Mouse (Mus musculus): Measurements from ENCODE around the gene Cit. TPM values are rescaled to one million over a fixed set of nuclear protein-coding genes. Genes with fewer than 3 reads are reported as not detected.

The Cit gene
- polyA plus RNA-seq, 1 experiment from 2014 or later: 30.4 TPM

GRCm38 (mm10) chr5:115850250-115851028, 5.4 kb downstream of the Cit start:
- H3K9me3 ChIP-seq (ENCODE audit: low read length): no peaks in the 10 kb centered on the region
- 67% methylated on average over 17 of the region's 17 CpGs for WGBS
- no peak for ATAC-seq (ENCODE audit: low FRiP score, low TSS enrichment)
- peaks cover 34% of the 10 kb centered on the region for H3K36me3 ChIP-seq (ENCODE audit: insufficient read depth, low read length)
- H3K4me1 ChIP-seq (ENCODE audit: insufficient read depth, low read length): peaks cover 17% of the 10 kb centered on the region
- H3K27ac ChIP-seq (ENCODE audit: low read length): no peak overlapping the region
- H3K27me3 ChIP-seq (ENCODE audit: insufficient read depth, low read length): no peaks in the 10 kb centered on the region
- H3K9ac ChIP-seq (replicated peaks; ENCODE audit: low read length): no peak overlapping the region
- H3K4me2 ChIP-seq (replicated peaks; ENCODE audit: low read depth, low read length): no peak overlapping the region
- no peak overlapping the region for H3K4me3 ChIP-seq (ENCODE audit: low read length)

- no peaks in the 10 kb centered on the region for H3K9me3 ChIP-seq (ENCODE audit: low read length)
- peaks cover 34% of the 10 kb centered on the region for H3K36me3 ChIP-seq (ENCODE audit: insufficient read depth, low read length)
- 75% methylated on average over 13 of the region's 13 CpGs for WGBS
- peaks cover 12% of the 10 kb centered on the region for H3K4me1 ChIP-seq (ENCODE audit: insufficient read depth, low read length)
- no peak overlapping the region for H3K9ac ChIP-seq (replicated peaks; ENCODE audit: low read length)
- ATAC-seq (ENCODE audit: low FRiP score, low TSS enrichment): no peak
- no peak overlapping the region for H3K27ac ChIP-seq (ENCODE audit: low read length)
- no peak overlapping the region for H3K4me3 ChIP-seq (ENCODE audit: low read length)
- H3K4me2 ChIP-seq (replicated peaks; ENCODE audit: low read depth, low read length): no peak overlapping the region
- H3K27me3 ChIP-seq (ENCODE audit: insufficient read depth, low read length): no peaks in the 10 kb centered on the region
These were observed 5.9 kb downstream of the Cit start for GRCm38 (mm10) chr5:115851029-115851365.

GRCm38 (mm10) chr5:115852431-115852830, 7.4 kb downstream of the Cit start:
- no peak for ATAC-seq (ENCODE audit: low FRiP score, low TSS enrichment)
- no peak overlapping the region for H3K9ac ChIP-seq (replicated peaks; ENCODE audit: low read length)
- no peaks in the 10 kb centered on the region for H3K9me3 ChIP-seq (ENCODE audit: low read length)
- no peak overlapping the region for H3K4me3 ChIP-seq (ENCODE audit: low read length)
- no peaks in the 10 kb centered on the region for H3K27me3 ChIP-seq (ENCODE audit: insufficient read depth, low read length)
- peaks cover 43% of the 10 kb centered on the region for H3K36me3 ChIP-seq (ENCODE audit: insufficient read depth, low read length)
- peaks cover 7% of the 10 kb centered on the region; the same call in 1 of the 2 replicates for H3K4me1 ChIP-seq (ENCODE audit: insufficient read depth, low read length)
- WGBS: 89% methylated on average over 4 of the region's 4 CpGs
- H3K4me2 ChIP-seq (replicated peaks; ENCODE audit: low read depth, low read length): no peak overlapping the region
- H3K27ac ChIP-seq (ENCODE audit: low read length): no peak overlapping the region

DNA sequence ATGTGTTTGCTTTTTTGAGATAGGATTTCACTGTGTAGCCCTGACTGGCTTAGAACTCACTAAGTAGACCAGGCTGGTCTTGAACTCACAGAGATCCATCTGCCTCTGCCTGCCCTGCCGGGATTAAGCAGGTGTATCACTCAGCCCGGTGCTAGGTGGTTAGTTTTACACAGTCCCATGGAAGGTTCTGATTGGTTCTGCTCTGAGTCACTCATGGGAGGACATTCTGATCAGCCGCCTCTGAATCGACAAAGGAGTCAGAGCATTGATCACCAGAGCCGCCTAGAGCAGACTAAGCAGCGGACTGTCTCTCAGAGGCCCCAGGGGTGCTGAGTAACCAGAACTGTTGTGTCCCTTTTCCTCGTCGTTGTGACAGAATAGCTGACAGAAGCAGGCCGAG, 8.6 kb downstream of the Cit start:
- no peak for ATAC-seq (ENCODE audit: low FRiP score, low TSS enrichment)
- Histone ChIP-seq H3K36me3 (ENCODE audit: insufficient read depth, low read length) (peaks cover 41% of the 10 kb centered on the region), H3K4me1 (ENCODE audit: insufficient read depth, low read length) (peaks cover 13% of the 10 kb centered on the region; the same call in 1 of the 2 replicates), H3K27ac (ENCODE audit: low read length) (no peak overlapping the region), H3K4me3 (ENCODE audit: low read length) (no peak overlapping the region), H3K9ac (replicated peaks; ENCODE audit: low read length) (no peak overlapping the region), H3K4me2 (replicated peaks; ENCODE audit: low read depth, low read length) (no peak overlapping the region), H3K27me3 (ENCODE audit: insufficient read depth, low read length) (no peaks in the 10 kb centered on the region), H3K9me3 (ENCODE audit: low read length) (no peaks in the 10 kb centered on the region)
- 91% methylated on average over 9 of the region's 9 CpGs for WGBS

DNA sequence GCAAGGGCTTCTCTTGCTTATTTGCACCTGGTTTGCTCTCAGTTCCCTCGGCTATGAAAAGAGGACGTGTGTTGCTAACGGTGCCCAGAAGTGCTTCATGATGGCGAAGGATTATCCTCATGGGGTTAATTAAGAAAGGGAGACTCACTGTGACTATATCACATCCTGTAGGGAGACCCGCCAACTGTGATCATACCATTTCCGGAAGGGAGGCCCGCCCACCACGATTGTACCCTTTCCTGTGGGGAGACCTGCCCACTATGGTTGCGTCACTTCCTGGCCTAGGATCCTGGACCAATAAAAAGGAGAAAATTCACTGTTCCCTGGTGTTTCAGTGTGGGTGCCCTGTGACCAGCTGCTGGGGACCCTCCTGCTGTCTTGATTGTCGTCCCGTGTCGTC, 9.3 kb downstream of the Cit start:
- 78% methylated on average over 12 of the region's 12 CpGs for WGBS
- Histone ChIP-seq H3K4me1 (ENCODE audit: insufficient read depth, low read length) (peaks cover 15% of the 10 kb centered on the region; the same call in 1 of the 2 replicates), H3K27me3 (ENCODE audit: insufficient read depth, low read length) (no peaks in the 10 kb centered on the region), H3K9ac (replicated peaks; ENCODE audit: low read length) (no peak overlapping the region), H3K36me3 (ENCODE audit: insufficient read depth, low read length) (peaks cover 36% of the 10 kb centered on the region), H3K9me3 (ENCODE audit: low read length) (no peaks in the 10 kb centered on the region), H3K27ac (ENCODE audit: low read length) (no peak overlapping the region), H3K4me2 (replicated peaks; ENCODE audit: low read depth, low read length) (no peak overlapping the region), H3K4me3 (ENCODE audit: low read length) (no peak overlapping the region)
- ATAC-seq (ENCODE audit: low FRiP score, low TSS enrichment): no peak

- WGBS: 46% methylated on average over 6 of the region's 6 CpGs
- Histone ChIP-seq H3K36me3 (ENCODE audit: insufficient read depth, low read length) (peaks cover 45% of the 10 kb centered on the region), H3K4me2 (replicated peaks; ENCODE audit: low read depth, low read length) (no peak overlapping the region), H3K9me3 (ENCODE audit: low read length) (no peaks in the 10 kb centered on the region), H3K4me3 (ENCODE audit: low read length) (no peak overlapping the region), H3K27ac (ENCODE audit: low read length) (peak overlapping the region; percentile 56; the same call in 1 of the 2 replicates), H3K27me3 (ENCODE audit: insufficient read depth, low read length) (no peaks in the 10 kb centered on the region), H3K4me1 (ENCODE audit: insufficient read depth, low read length) (0 out of 2 replicates have a peak, but pooled peaks cover 7% of the 10 kb centered on the region), H3K9ac (replicated peaks; ENCODE audit: low read length) (no peak overlapping the region)
- 0 out of 2 replicates have a peak, but pooled peaks have one; percentile 17 for ATAC-seq (ENCODE audit: low FRiP score, low TSS enrichment)
These were observed 13.6 kb downstream of the Cit start for GRCm38 (mm10) chr5:115858652-115859051.

DNA sequence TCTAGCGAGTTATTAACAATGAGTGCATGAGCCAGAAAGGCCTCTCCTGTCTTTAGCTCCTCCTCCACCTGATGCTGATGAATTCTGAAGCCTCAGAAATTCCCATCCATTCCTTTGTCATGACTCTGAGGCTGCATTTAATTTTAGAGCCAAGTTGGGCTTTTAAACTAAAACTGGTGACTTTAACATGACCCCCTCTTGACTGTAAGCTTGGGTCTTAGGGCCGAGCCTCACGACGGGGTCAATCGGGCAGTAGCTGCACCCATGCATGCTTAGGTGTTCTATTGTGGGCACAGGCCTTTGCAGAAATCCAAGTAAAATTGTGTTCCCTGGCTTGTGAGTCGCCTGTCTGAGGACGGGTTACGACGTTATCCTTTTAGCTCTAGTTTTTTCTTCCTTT, 14.4 kb downstream of the Cit start:
- WGBS: 83% methylated on average over 9 of the region's 9 CpGs
- Histone ChIP-seq H3K9ac (replicated peaks; ENCODE audit: low read length) (no peak overlapping the region), H3K36me3 (ENCODE audit: insufficient read depth, low read length) (peaks cover 46% of the 10 kb centered on the region)

GRCm38 (mm10) chr5:115861991-115862390, 16.9 kb downstream of the Cit start:
- Histone ChIP-seq H3K4me1 (ENCODE audit: insufficient read depth, low read length) (0 out of 2 replicates have a peak, but pooled peaks cover 7% of the 10 kb centered on the region), H3K9ac (replicated peaks; ENCODE audit: low read length) (no peak overlapping the region), H3K27me3 (ENCODE audit: insufficient read depth, low read length) (no peaks in the 10 kb centered on the region), H3K4me2 (replicated peaks; ENCODE audit: low read depth, low read length) (no peak overlapping the region), H3K4me3 (ENCODE audit: low read length) (no peak overlapping the region), H3K9me3 (ENCODE audit: low read length) (no peaks in the 10 kb centered on the region), H3K36me3 (ENCODE audit: insufficient read depth, low read length) (peaks cover 47% of the 10 kb centered on the region), H3K27ac (ENCODE audit: low read length) (no peak overlapping the region)
- 91% methylated on average over 10 of the region's 10 CpGs for whole genome bisulfite sequencing
- no peak for ATAC-seq (ENCODE audit: low FRiP score, low TSS enrichment)

More for the DNA sequence above, 14.4 kb downstream of the Cit start:
- H3K4me3 ChIP-seq (ENCODE audit: low read length): no peak overlapping the region
- 0 out of 2 replicates have a peak, but pooled peaks cover 7% of the 10 kb centered on the region for H3K4me1 ChIP-seq (ENCODE audit: insufficient read depth, low read length)
- no peak for ATAC-seq (ENCODE audit: low FRiP score, low TSS enrichment)
- H3K9me3 ChIP-seq (ENCODE audit: low read length): no peaks in the 10 kb centered on the region
- no peaks in the 10 kb centered on the region for H3K27me3 ChIP-seq (ENCODE audit: insufficient read depth, low read length)
- H3K27ac ChIP-seq (ENCODE audit: low read length): no peak overlapping the region
- no peak overlapping the region for H3K4me2 ChIP-seq (replicated peaks; ENCODE audit: low read depth, low read length)

- no peaks in the 10 kb centered on the region for H3K9me3 ChIP-seq (ENCODE audit: low read length)
These were observed 17.4 kb downstream of the Cit start for GRCm38 (mm10) chr5:115862439-115862838.

GRCm38 (mm10) chr5:115866296-115866695, 21.2 kb downstream of the Cit start:
- no peaks in the 10 kb centered on the region for H3K9me3 ChIP-seq (ENCODE audit: low read length)
- no peak overlapping the region for H3K27ac ChIP-seq (ENCODE audit: low read length)
- H3K4me3 ChIP-seq (ENCODE audit: low read length): no peak overlapping the region
- H3K4me1 ChIP-seq (ENCODE audit: insufficient read depth, low read length): no peaks in the 10 kb centered on the region
- ATAC-seq (ENCODE audit: low FRiP score, low TSS enrichment): no peak
- H3K4me2 ChIP-seq (replicated peaks; ENCODE audit: low read depth, low read length): no peak overlapping the region
- no peaks in the 10 kb centered on the region for H3K27me3 ChIP-seq (ENCODE audit: insufficient read depth, low read length)
- H3K9ac ChIP-seq (replicated peaks; ENCODE audit: low read length): no peak overlapping the region
- H3K36me3 ChIP-seq (ENCODE audit: insufficient read depth, low read length): peaks cover 37% of the 10 kb centered on the region
- WGBS: 83% methylated on average over 11 of the region's 11 CpGs

More at GRCm38 (mm10) chr5:115862439-115862838, 17.4 kb downstream of the Cit start:
- no peak overlapping the region for H3K9ac ChIP-seq (replicated peaks; ENCODE audit: low read length)
- H3K4me2 ChIP-seq (replicated peaks; ENCODE audit: low read depth, low read length): no peak overlapping the region
- no peak for ATAC-seq (ENCODE audit: low FRiP score, low TSS enrichment)
- WGBS: 92% methylated on average over 10 of the region's 10 CpGs
- no peaks in the 10 kb centered on the region for H3K27me3 ChIP-seq (ENCODE audit: insufficient read depth, low read length)
- H3K4me3 ChIP-seq (ENCODE audit: low read length): no peak overlapping the region
- 0 out of 2 replicates have a peak, but pooled peaks cover 7% of the 10 kb centered on the region for H3K4me1 ChIP-seq (ENCODE audit: insufficient read depth, low read length)
- no peak overlapping the region for H3K27ac ChIP-seq (ENCODE audit: low read length)
- peaks cover 46% of the 10 kb centered on the region for H3K36me3 ChIP-seq (ENCODE audit: insufficient read depth, low read length)
